Mouse (Mus musculus) embryo, embryonic 11 days (tissue): ENCODE data around the gene Dok4.

Experiments
- DNase-seq: peaks from one replicate; pipeline ENCODE4 v3.0.0-alpha.2; 2015

Gene Dok4

DNA sequence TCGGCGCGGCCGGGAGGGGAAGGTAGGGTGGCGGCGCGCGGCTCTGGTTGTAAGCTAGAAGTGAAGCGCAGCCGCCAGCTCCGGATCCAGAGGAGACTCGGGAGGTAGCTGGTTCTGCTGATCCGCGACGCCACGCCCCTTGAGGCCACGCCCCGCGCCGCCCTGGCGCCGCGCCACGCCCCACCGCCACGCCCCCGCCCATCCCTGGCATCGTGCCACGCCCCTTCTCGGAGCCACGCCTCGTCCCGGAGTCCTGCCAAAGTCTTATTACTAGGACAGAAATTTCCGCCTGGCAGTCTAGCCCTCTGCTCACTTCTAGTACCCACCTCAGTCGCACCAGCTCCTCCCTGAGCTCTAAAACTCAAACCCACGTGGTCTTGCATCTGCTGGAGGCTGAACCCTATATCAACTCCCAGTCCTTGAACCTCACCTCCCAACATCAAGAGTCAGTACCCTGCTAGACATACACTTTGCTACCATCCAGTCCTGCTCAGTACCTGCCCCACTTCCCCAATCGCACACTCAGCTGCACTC is at the start of gene Dok4:
Gene Dok4, minus strand, starts transcription at position 134 of the 534 bp plus-strand sequence.
- DNase-seq: peak; percentile 90

- no peak for DNase-seq
Measured at GRCm38 (mm10) chr8:94923405-94923804, 47.3 kb upstream of the Dok4 start, which contains the start of gene Adgrg5. Adgrg5 (plus strand) TSS chr8:94923694.

DNA sequence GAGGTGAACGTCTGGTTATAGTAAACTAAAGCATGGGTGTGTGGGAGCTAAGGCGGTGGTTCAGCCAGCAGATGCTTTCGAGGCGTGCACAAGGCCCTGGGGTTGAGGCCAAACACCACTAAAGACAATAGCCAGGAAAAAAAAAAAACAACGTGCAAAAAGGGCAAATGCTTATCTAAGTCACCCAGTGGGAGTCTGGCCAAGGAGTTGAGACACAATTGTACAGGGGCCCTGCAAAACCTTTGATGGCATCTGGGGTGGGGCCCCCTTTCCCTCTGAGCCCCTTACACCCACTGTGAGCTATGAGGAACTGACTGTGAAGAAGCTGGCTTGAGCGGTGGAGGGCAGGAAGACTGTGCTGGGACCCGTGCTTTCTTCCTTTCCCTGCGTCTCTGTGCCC is 46.5 kb upstream of the Dok4 start:
- no peak for DNase-seq

- no peak for DNase-seq
Measured at GRCm38 (mm10) chr8:94922176-94922575, 46.0 kb upstream of the Dok4 start.

- DNase-seq: no peak
Measured at GRCm38 (mm10) chr8:94919256-94919655, 43.1 kb upstream of the Dok4 start.

GRCm38 (mm10) chr8:94917851-94918495 is 41.8 kb upstream of the Dok4 start, which contains the start of gene Ccdc102a:
Ccdc102a (minus strand) TSS chr8:94918098.
- DNase-seq: peak; percentile 70

GRCm38 (mm10) chr8:94917352-94917751 is 41.2 kb upstream of the Dok4 start:
- DNase-seq: peak; percentile 99

DNA sequence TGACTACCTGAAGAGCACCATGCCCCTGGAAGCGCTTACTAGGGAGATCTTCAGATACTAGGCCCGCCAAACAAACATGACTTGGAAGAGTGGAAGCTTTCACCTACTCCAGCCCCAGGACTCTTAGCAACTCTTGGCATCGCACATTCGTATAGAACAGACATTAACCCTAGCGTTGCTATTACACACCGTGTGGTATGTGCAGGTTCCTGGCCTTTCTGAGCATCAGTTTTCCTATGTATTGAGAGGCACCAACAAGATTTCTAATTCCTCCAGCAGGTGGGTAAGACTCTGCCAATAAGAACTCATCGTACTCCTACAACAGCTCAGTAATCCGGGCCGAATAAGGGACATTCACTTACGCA is 40.8 kb upstream of the Dok4 start:
- DNase-seq: no peak

DNA sequence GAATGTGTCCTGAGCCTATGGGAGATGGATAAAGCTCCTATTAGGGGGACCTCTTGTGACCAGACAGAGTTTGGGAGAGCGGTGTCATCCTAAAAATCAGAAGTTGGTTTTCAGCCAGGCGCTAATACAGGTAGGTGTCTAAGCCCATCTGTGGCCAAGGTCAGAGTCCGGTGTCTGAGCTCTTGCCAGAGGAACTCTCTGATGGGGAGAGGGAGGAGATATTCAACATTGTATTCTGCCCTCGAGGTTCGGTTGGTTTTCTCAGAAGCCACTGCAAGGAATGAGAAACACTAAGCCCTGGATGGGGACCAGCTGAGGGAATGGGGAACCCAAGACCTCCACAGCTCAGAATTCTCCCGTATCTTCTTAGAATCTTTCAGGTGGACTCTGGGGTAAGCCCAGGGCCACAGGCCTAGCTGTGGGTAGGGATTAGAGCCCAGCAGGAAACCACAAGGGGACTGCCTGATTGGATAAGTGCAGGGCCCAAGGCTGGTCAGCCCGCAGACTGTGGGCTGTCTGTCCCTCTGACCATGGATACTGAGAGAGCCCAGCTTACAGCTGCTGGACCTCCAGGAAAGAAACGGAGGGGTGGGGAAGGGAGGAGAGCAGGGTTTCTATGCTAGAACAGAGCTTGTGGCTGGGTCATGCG is 40.3 kb upstream of the Dok4 start:
- DNase-seq: no peak

DNA sequence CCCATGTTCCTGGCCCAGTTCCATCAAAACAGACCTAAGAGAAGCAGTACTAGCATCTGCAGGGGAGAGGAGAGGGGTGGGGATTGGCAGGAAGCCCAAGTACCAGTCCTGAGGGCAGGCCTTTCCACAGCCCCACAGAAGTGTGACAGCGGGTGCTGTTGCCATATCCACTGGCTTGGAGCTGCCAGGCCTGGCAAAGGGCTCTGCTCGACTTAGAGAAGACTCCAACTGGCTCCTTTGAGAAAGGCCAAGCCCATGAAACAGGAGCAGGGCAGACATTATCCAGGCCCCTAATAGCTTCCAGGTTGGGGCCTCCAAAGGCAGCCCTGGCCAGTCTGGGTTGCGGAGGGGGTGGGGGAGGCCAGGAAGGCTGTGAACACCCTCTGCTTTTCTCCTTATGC is 38.6 kb upstream of the Dok4 start:
- DNase-seq: peak; percentile 63

DNA sequence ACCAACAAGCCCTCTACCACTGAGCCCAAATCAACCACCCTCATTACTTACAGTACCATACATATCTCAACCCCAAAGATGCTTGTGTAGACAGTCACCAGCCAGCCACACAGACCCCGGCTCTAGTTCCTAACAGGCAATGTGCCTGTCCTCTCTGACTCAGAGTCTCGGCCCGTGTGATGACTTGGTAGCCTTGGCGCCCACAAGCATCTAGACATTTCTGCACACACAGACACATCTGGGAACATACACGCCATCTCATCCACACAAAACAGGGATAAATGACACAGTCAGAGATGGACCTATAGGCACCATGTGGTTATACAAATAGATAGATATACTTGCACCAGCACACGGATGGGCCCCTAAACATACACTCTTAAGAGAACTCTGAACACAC is 38.1 kb upstream of the Dok4 start:
- no peak for DNase-seq

DNA sequence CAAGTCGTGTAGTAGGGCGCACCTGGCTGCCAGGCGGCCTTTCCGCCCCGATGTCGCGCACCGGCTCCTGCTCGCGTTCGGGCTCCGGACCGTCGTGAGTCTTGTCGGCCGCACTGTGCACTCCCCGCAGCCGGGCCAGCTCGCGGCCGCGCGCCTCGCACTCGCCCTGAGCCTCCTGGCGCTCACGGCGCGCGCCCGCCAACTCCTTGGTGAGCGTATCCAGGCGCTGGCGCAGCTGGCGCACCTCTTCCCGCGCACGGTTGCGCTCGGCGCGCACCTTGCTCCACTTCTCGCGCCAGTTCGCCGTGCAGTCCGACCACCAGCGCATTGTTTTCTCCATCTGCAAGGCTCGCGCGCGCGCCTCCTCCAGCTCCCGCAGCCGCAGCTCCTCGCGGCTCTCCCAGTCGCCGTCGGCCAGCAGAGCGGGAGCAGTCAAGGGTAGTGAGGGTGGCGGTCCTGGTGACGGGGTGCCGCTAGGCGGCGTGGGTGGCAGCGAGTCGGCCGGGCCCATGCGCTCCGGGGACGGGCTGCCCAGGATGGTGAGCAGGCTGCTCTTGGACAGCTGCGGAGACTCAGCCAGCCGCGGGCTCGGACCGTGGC is 37.0 kb upstream of the Dok4 start:
- peak; percentile 86 for DNase-seq

DNA sequence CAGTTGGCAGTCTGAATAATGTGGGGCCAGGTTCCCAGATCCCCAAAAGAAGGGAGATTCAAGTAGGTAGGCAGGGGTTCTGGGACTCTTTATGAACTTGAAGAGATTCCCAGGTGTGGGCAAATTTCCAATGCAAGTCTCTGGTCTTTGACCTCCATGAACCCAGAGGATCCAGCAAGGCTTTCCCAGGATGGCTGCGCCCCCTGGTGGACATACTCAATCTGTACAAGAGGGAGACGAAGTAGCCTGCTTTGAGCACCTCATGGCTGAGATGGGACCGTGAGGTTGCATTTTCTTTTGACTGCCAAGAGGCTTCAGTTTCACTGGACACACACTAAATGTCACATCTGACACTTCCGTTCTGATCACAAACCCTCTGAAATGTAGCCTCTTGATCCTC is 32.7 kb upstream of the Dok4 start:
- DNase-seq: peak; percentile 91

DNA sequence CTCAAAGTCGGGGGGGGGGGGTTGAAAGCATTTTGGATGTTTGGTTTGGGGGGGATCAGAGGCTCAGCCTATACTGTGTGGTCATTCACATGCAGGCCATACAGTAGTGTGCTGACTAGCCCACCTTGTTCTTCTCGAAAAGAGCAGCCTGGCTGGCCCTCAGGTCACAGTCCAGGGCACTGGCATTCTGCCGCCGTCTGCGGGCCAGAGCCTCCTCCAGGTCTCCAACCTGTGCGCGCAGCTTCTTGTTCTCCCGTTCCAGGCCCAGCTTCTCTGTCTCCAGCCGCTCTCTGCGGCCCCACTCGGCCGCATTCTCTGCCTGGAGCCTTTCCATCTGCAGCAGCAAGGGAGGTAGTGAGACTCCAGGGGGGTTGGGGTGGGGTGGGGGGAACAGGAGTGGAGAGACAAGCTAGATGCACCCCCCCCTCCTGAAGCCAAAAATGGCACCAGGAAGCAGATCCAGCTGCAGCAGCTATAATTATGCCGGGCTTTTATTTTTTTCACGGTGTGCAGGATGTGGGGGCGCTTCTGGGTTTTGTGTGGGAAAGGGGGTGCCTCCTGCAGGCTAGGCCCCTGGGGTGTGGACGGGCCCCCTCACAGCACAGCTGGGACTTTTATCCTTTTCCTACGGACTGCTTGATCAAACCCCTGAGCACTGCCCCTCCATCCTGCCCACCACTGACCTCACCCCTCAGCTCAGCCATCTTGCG is 31.6 kb upstream of the Dok4 start:
- no peak for DNase-seq

GRCm38 (mm10) chr8:94904450-94905175 is 28.5 kb upstream of the Dok4 start:
- DNase-seq: no peak

DNA sequence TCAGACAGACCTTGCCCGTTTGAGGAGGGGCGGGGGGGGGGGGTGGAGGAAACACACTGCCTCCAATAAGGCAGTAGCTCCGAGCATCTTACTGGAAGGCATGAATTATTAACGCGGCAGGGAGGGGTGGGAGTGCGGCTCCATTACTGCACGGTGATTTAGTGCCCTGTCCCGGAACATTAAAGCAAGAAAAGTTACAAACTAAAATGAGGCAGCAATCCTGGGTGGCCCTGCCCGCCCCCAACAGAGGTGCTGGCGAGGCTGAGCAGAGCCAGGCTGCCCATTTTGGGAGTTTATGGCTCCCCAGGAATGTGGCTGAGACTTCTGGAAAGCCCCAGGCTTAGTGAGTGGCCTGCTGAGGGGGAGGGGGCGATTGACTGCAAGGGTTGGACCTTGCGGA is 27.6 kb upstream of the Dok4 start:
- DNase-seq: peak; percentile 57

GRCm38 (mm10) chr8:94901031-94901430 is 24.9 kb upstream of the Dok4 start:
- DNase-seq: no peak

DNA sequence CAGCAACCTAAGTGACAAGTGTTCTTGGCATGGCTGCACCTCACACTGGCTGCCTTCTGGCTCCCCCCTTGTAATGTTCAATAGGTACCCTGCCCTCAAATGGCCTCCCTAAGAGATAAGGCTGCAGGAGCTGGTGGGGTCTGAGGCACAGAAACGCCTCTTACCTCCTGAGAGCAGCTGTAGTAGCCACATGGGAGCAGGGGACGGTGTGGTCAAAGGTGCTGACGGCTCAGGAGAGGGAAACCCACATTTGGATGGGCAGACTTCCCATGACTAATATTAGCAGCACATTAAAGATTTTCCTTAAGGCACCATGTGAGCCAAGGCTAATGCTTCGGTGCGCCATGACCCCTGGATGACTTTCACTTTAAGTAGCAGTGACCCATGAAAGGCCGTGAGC is 24.5 kb upstream of the Dok4 start:
- DNase-seq: no peak

DNA sequence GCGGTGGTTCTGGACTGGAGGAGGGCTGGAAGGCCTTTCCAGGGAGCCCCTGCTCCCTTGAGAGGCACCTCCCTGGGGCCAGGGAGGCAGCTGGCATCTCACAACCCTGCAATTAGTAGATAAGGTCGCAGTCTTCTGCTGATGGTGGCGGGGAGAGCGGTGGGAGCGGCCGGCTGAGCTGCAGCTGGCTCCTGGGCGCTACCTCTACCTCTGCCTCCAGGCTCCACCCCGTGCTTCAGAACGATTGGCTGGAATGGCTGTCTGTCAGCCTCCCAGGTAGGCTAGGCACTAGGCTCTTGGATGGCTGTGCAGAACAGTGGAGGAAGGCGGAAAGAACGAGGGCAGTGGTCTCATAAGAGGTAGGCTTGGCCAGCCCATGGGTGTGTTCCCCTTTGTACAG is 23.1 kb upstream of the Dok4 start:
- no peak for DNase-seq

DNA sequence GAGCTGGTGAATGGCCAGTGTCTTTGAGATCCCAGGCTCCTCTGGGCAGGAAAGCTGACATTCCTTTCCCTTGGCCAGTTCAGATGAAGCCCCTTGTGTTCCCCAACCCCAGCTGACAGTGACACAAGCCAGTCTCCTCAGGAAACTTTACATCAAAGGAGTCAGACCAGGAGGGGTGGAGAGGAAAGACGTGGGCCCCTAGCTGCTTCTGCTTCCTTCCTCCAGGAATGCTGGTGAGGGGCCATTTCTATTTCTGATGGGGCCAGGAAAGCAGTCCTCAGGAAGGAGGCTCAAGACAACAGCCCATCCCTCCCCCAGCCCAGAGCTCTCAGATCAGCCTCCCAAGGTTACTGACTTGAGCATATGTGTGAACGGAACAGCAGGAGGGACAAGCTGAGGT is 16.8 kb upstream of the Dok4 start:
- DNase-seq: no peak

DNA sequence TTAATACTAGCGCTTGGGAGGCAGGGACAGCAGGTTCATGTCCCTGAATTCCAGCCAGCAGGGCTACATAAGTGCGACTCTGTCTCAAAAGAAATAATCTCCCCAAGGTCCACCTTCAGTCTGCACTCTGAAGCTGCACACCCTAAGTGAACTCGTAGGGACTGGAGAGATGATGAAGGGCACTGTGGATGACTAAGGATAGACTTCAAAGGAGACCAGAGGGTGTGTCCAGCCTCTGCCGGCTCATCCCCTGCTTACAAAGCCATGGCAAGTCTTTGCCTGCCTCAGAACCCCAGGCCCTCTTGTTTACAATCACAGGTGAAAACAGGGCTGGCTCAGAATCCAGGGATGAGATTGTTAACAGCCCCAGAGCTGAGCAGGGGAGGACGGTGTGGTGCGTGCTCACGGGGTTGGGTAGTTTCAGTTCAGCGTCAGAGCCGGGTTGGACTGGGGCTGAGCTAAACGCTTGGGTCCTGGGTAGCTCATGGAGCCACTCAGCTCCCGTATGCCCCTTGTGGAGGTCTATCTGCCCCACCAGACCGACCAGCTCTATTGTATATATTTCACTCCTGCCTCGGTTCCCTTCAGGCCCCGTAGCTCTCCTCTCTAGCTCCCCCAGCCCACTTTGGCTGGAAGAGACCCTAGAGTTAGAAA is 12.4 kb upstream of the Dok4 start:
- no peak for DNase-seq

GRCm38 (mm10) chr8:94880742-94881141 is 4.6 kb upstream of the Dok4 start:
- DNase-seq: no peak
